In the genomic region with DNA sequence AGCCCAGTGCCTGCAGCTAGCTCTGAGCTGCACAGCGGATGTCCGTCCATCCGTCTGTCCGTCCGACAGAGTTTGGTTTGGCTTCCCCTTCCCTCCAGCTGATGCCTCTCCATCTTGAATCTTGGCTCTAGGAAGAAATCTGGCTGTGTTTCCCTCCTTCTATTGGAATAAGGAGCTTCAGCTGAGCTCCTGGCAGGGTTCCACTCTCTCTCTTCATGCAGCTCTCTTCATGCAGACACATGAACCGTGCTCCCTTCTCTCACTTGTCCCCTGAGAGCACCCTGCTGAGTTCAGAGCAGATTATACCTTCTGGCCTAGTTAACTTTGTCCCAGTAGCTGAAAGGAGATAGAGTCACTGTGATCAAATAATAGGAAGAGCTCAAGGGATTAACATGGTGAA, we compare ENCODE assay signal across 8 mouse cellular contexts.
DNase-seq lines count a peak whose midpoint lies in the region; ATAC-seq and TF ChIP-seq lines count a peak whose summit lies in the region.

No protein-coding gene starts in this region.

- no peaks in the 10 kb centered on the region for H3K4me1 ChIP-seq in testis, adult 2 months (ENCODE audit: control insufficient read depth, insufficient read depth, low read length)
- peaks cover 29% of the 10 kb centered on the region for H3K4me1 ChIP-seq in midbrain, embryonic 16.5 days (ENCODE audit: control insufficient read depth, insufficient read depth, low read length)

- peak overlapping the region; percentile 33; the same call in 1 of the 2 replicates for H3K27ac ChIP-seq in testis, adult 2 months (ENCODE audit: control insufficient read depth, insufficient read depth, low read depth, low read length)
- H3K27ac ChIP-seq in midbrain, embryonic 16.5 days (ENCODE audit: low read length), result peak overlapping the region; percentile 67

- intact Hi-C loops in heart, postnatal 25 days (cut with DNase I), result loop anchor here (5.0 kb wide), 3 partner anchors 48 to 83 kb away; a partner anchor contains a TSS
- intact Hi-C loops in heart, postnatal 36 days (cut with DNase I), result loop anchor here (5.0 kb wide), 2 partner anchors 47 to 83 kb away; a partner anchor contains a TSS

- H3K9ac ChIP-seq in midbrain, embryonic 16.5 days (ENCODE audit: low read depth, low read length), result no peak overlapping the region

- no peak for TF ChIP-seq POLR2A in testis, adult 2 months (IDR thresholded peaks at IDR 0.05; ENCODE audit: control insufficient read depth, low read depth, low read length)

- no peaks in the 10 kb centered on the region for H3K27me3 ChIP-seq in testis, adult 2 months (ENCODE audit: control insufficient read depth, insufficient read depth, low read length)
- H3K27me3 ChIP-seq in midbrain, embryonic 16.5 days (ENCODE audit: control insufficient read depth, insufficient read depth, low read depth, low read length), result no peaks in the 10 kb centered on the region

- H3K9me3 ChIP-seq in midbrain, embryonic 16.5 days (replicated peaks; ENCODE audit: control insufficient read depth, low read length, poor library complexity, severe bottlenecking), result no peaks in the 10 kb centered on the region

- TF ChIP-seq CTCF in testis, adult 2 months (IDR thresholded peaks at IDR 0.05; ENCODE audit: control insufficient read depth, insufficient read depth, insufficient replicate concordance, low read depth, low read length), result no peak

- ATAC-seq in midbrain, embryonic 16.5 days, result no peak
- ATAC-seq in megakaryocyte progenitor cell, adult 5-6 weeks (replicated peaks; ENCODE audit: poor library complexity), result no peak

- no peak overlapping the region for H3K4me2 ChIP-seq in midbrain, embryonic 16.5 days (ENCODE audit: low read length)

- 43% methylated on average over 6 of the region's 6 CpGs for WGBS in midbrain, embryonic 16.5 days

- DNase-seq in heart, adult 18-20 months, result peak; percentile 70 to 81
- DNase-seq in heart, postnatal 25 days (ENCODE audit: low spot score), result no peak
- DNase-seq in testis, postnatal 10 days (ENCODE audit: low spot score), result no peak
- peak; percentile 41 to 51 for DNase-seq in heart, postnatal 36 days
- DNase-seq in spleen, adult 12 weeks (ENCODE audit: low spot score), result no peak

- no peaks in the 10 kb centered on the region for H3K36me3 ChIP-seq in testis, adult 2 months (ENCODE audit: control insufficient read depth, insufficient read depth, low read length)
- H3K36me3 ChIP-seq in midbrain, embryonic 16.5 days (ENCODE audit: control insufficient read depth, insufficient read depth, low read length), result no peaks in the 10 kb centered on the region

- H3K4me3 ChIP-seq in testis, adult 2 months (ENCODE audit: control insufficient read depth, low read depth, low read length), result no peak overlapping the region
- H3K4me3 ChIP-seq in midbrain, embryonic 16.5 days (ENCODE audit: low read depth, low read length), result no peak overlapping the region

Comparison
In these comparisons a context has a peak if more than half of its experiments do, and no peak if none do; other contexts are left out.
1. DNase-seq: peak in heart, adult 18-20 months (2 of 2) and heart, postnatal 36 days (2 of 2); none in heart, postnatal 25 days (single experiment), testis, postnatal 10 days (single experiment) and spleen, adult 12 weeks (single experiment).